Mouse (Mus musculus) intestine, postnatal 0 days (tissue): ENCODE measurements at regions not wholly inside any gene's neighbourhood (a gene's known extent, or its start where the extent isn't known, plus 50 kb on each side); places are given as distances from the start of the nearest gene placed in this dataset.

ENCODE experiments used
- ATAC-seq: fragments of 200-750 bp; cut with Nextera tagmentation; 2 replicates; pipeline ENCODE4 v1.8.0; 2017; ENCODE audit warnings: mild to moderate bottlenecking, moderate TSS enrichment, moderate library complexity
- H3K27ac ChIP-seq: fragments of 300-500 bp; sonication (generic); 2 replicates; pipeline ENCODE4 v1.5.1; 2014; ENCODE audit warnings: mild to moderate bottlenecking, low read depth, low read length, moderate library complexity
- H3K27me3 ChIP-seq: fragments of 300-500 bp; sonication (generic); replicated peaks from 2 replicates; pipeline ENCODE4 v1.6.1; 2014; ENCODE audit warnings: low read length, mixed read lengths; ENCODE audit not compliant: control insufficient read depth, insufficient read depth
- H3K36me3 ChIP-seq: fragments of 300-500 bp; sonication (generic); 2 replicates; pipeline ENCODE4 v1.6.1; 2014; ENCODE audit warnings: mild to moderate bottlenecking, moderate library complexity; ENCODE audit not compliant: control insufficient read depth, insufficient read depth
- H3K4me1 ChIP-seq: fragments of 300-500 bp; sonication (generic); replicated peaks from 2 replicates; pipeline ENCODE4 v1.6.1; 2014; ENCODE audit warnings: antibody characterized with exemption, low read length, mixed read lengths; ENCODE audit not compliant: control insufficient read depth, insufficient read depth
- H3K4me2 ChIP-seq: fragments of 300-500 bp; sonication (generic); replicated peaks from 2 replicates; pipeline ENCODE4 v1.6.1; 2014; ENCODE audit warnings: low read depth, mild to moderate bottlenecking, moderate library complexity
- H3K4me3 ChIP-seq: fragments of 300-500 bp; sonication (generic); 2 replicates; pipeline ENCODE4 v1.5.1; 2014; ENCODE audit warnings: low read depth, low read length
- H3K9ac ChIP-seq: fragments of 300-500 bp; sonication (generic); 2 replicates; pipeline ENCODE4 v1.6.1; 2014; ENCODE audit warnings: mild to moderate bottlenecking, low read depth, low read length
- H3K9me3 ChIP-seq: fragments of 300-500 bp; sonication (generic); 2 replicates; pipeline ENCODE4 v1.6.1; 2016; ENCODE audit warnings: mixed run types; ENCODE audit not compliant: control insufficient read depth
- CTCF ChIP-seq: sonication (generic); IDR thresholded peaks from 2 replicates; pipeline ENCODE4 v1.5.1; 2016; ENCODE audit warnings: low read depth, mild to moderate bottlenecking, control low read depth, antibody characterized with exemption, moderate library complexity
- WGBS: fragments of 180-500 bp; shearing (Covaris S2); extraction: QIAGEN DNeasy Blood & Tissue Kit; methylation state at CpG from one replicate; pipeline ENCODE4 v1.1.7; 2014; 5-methylcytosine and 5-hydroxymethylcytosine counted together

DNA sequence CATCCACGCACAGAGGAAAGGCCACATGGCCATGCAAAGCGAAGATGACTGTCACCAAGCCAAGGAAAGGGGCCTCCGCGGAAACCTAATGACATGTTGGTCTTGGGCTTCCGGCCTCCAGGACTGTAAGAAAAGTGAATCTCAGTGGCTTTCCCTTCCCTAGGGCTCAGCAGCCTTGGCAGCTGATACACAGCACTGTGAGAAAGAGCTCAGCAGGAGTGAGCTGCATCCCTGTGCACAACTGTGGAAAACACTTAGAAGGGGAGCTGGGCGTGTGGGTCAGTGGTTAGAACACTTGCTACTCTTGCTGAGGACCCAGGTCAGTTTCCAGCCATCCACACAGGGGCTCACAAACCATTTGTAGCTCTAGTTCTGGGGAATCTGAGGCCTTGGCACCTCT is 155.1 kb downstream of the Gm45692 start:
- WGBS, result 98% methylated on average over 6 of the region's 6 CpGs
- Histone ChIP-seq H3K9ac (no peak overlapping the region), H3K4me2 (no peak overlapping the region), H3K27me3 (0 out of 2 replicates have a peak, but pooled peaks cover 4% of the 10 kb centered on the region), H3K36me3 (no peaks in the 10 kb centered on the region), H3K9me3 (no peaks in the 10 kb centered on the region), H3K4me3 (no peak overlapping the region), H3K27ac (no peak overlapping the region), H3K4me1 (no peaks in the 10 kb centered on the region)
- no peak for TF ChIP-seq CTCF
- no peak for ATAC-seq

DNA sequence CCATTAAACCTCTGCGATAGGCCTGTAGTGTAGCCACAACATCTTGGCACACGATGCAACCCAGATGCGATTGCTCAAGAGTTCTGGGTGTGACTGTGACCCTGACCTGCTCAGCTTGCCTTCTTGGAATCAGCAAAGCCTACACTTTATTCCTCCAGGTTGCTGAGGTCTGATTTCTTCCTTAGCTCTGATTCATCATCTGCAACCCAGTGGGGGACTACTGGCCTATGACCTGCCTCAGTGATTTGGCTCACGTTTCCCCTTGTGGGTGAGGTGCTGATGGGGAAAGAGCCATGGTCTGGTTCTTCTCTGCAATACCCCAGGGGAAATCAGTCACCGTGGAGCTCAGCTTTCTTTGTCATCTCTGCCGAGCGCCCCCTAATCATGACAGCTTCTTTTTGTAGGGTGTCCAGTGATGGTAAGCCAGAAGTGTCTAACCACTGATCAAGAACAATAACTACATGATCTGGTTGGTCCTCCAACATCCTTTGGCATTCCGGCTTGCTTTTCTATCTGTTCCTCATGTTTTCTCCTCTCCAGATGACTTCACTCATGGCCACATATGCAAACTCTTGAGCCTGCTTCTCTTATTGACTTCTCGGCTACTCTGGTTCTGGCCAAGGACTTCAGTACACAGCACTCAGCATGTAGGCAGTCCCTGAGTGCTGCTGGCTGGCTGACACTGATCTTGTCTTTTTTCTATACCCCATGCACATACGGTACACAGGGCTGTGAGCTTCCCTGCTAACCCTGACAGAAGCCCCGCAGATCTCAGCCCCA is 163.0 kb downstream of the Gm45692 start:
- Histone ChIP-seq H3K9me3 (no peaks in the 10 kb centered on the region), H3K4me1 (no peaks in the 10 kb centered on the region), H3K9ac (no peak overlapping the region), H3K36me3 (no peaks in the 10 kb centered on the region), H3K27ac (no peak overlapping the region), H3K27me3 (no peaks in the 10 kb centered on the region), H3K4me3 (no peak overlapping the region), H3K4me2 (no peak overlapping the region)
- no peak for TF ChIP-seq CTCF
- ATAC-seq, result no peak
- 79% methylated on average over 11 of the region's 11 CpGs for WGBS

DNA sequence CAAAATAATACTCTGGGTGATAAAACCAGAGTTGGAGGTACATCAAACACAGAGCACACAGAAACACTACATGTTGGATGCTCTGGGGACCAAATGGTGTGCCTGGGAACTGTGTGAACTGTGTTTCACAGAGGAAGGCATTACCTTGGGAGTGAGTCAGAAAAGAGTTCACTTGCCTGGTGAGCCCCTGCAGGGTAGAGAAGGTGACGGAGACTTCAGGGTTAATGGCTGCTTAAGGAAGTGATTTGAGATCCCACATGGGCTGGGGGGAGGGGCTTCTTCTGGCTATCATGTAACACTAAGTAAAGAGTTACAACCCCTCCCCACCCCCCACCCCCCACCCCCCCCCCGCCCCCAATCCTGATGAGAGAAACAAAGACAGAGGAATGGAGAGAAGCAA is 164.6 kb downstream of the Gm45692 start:
- H3K27ac ChIP-seq, result no peak overlapping the region
- no peaks in the 10 kb centered on the region for H3K36me3 ChIP-seq
- H3K4me2 ChIP-seq, result no peak overlapping the region
- no peak for TF ChIP-seq CTCF
- no peak for ATAC-seq
- no peak overlapping the region for H3K9ac ChIP-seq
- WGBS, result 70% methylated on average over 2 of the region's 2 CpGs
- no peaks in the 10 kb centered on the region for H3K4me1 ChIP-seq
- no peaks in the 10 kb centered on the region for H3K27me3 ChIP-seq
- no peaks in the 10 kb centered on the region for H3K9me3 ChIP-seq
- H3K4me3 ChIP-seq, result no peak overlapping the region

DNA sequence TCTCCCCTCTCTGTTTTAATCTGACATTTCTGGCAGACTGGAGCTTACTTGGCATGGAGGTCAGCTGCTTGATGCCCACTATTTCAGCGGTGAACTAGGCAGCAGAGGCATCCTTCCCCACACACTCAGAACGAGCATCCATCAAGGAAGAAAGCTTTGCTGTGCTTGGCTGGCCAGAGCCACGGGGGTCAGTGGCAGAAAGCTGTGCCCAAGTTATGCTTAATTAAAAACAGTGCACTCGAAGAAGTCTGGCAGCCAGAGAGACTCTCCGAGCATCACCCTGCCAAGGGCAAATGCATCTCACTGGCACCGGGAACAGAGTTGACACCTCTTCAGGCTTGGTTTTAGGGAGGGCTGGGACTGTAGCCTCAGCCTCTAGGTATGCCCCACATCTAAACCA is 168.3 kb downstream of the Gm45692 start:
- WGBS, result 73% methylated on average over 6 of the region's 6 CpGs
- ATAC-seq, result no peak
- TF ChIP-seq CTCF, result no peak
- no peaks in the 10 kb centered on the region for H3K4me1 ChIP-seq
- H3K27ac ChIP-seq, result no peak overlapping the region
- no peak overlapping the region for H3K9ac ChIP-seq
- H3K4me2 ChIP-seq, result no peak overlapping the region
- no peaks in the 10 kb centered on the region for H3K27me3 ChIP-seq
- no peaks in the 10 kb centered on the region for H3K36me3 ChIP-seq
- no peak overlapping the region for H3K4me3 ChIP-seq
- no peaks in the 10 kb centered on the region for H3K9me3 ChIP-seq

DNA sequence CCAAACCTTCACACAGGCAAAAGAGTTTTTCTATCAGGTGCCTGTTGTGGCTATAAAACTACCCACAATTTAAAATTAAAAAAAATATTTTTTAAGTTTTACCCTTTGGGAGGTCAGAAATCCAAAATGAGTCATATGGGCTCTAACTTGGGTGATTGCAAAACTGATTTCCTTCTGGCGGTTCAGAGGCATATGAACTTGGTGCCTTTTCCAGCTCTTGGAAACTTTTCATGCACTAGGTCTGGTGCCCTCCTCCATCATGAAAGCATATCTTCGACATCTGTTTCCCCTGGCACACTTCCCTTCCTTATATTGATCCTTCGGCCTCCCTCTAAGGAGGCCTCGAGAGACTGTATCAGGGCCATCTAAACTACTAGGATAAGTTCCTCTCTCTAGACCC is 168.8 kb downstream of the Gm45692 start:
- H3K27me3 ChIP-seq, result no peaks in the 10 kb centered on the region
- no peaks in the 10 kb centered on the region for H3K36me3 ChIP-seq
- H3K4me2 ChIP-seq, result no peak overlapping the region
- H3K9ac ChIP-seq, result no peak overlapping the region
- no peaks in the 10 kb centered on the region for H3K9me3 ChIP-seq
- H3K4me3 ChIP-seq, result no peak overlapping the region
- ATAC-seq, result no peak
- no peak for TF ChIP-seq CTCF
- WGBS, result 71% methylated on average over 4 of the region's 4 CpGs
- H3K27ac ChIP-seq, result no peak overlapping the region
- H3K4me1 ChIP-seq, result no peaks in the 10 kb centered on the region

DNA sequence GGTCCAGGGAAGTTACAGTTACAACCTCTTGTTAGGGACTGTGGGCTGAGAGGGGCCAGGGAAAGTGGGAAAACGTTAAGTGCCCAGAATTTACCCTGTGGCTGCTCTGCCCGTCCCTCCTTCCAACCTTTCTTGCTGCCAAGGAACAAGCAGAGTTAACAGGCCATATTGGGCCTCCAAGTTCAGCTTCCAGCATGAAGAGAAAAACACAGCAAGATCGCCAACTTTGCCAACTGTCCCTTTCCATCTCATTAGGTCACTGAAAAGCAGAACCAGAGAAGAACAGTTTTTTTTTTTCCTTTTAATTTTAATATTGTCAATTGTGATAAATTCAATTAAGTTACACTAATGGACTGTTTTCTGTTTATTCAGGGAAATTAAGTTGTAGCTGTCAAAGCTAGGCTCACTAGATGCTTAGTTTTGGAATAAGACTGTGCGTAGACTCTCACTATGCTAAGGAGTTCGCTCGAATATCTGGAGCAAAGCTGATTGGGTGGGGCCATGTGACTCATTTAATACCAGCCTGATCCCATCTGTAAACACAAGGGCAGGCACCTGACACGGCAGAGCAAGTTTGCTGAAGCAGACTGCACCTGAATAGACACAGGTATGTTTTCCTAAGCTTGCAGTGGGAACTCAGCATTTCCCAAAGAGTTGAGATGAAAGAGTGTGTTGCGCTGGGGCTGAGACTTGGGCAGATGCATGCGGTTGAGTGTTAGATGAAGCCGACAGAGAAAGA is 178.9 kb downstream of the Gm45692 start:
- no peak overlapping the region for H3K4me3 ChIP-seq
- no peak overlapping the region for H3K9ac ChIP-seq
- no peak for TF ChIP-seq CTCF
- no peaks in the 10 kb centered on the region for H3K4me1 ChIP-seq
- 60% methylated on average over 10 of the region's 10 CpGs for WGBS
- H3K27ac ChIP-seq, result no peak overlapping the region
- no peaks in the 10 kb centered on the region for H3K9me3 ChIP-seq
- ATAC-seq, result no peak
- H3K36me3 ChIP-seq, result no peaks in the 10 kb centered on the region
- no peak overlapping the region for H3K4me2 ChIP-seq
- no peaks in the 10 kb centered on the region for H3K27me3 ChIP-seq
